ENCODE assay signal across 8 mouse cellular contexts in genomic region chr1:175492683-175493043, GRCm38 (mm10). TPM values are rescaled to one million over a fixed set of nuclear protein-coding genes. Genes with fewer than 3 reads are reported as not detected.
DNase-seq lines count a peak whose midpoint lies in the region; ATAC-seq lines count a peak whose summit lies in the region.

No protein-coding gene starts in this region.

- peak overlapping the region; percentile 99 for H3K4me2 ChIP-seq in lung, embryonic 15.5 days
- peak overlapping the region; percentile 99 for H3K4me2 ChIP-seq in embryonic facial prominence, embryonic 14.5 days (ENCODE audit: low read depth, low read length)
- H3K4me2 ChIP-seq in limb, embryonic 11.5 days (ENCODE audit: low read depth, severe bottlenecking), result peak overlapping the region; percentile 99

- 0% methylated on average over 11 of the region's 11 CpGs for WGBS in lung, embryonic 15.5 days
- WGBS in embryonic facial prominence, embryonic 14.5 days, result 4% methylated on average over 11 of the region's 11 CpGs
- WGBS in limb, embryonic 11.5 days, result 2% methylated on average over 11 of the region's 11 CpGs

- peaks cover 24% of the 10 kb centered on the region for H3K27me3 ChIP-seq in lung, embryonic 15.5 days
- H3K27me3 ChIP-seq in embryonic facial prominence, embryonic 14.5 days (replicated peaks; ENCODE audit: control insufficient read depth, insufficient read depth, low read length), result peaks cover 29% of the 10 kb centered on the region
- H3K27me3 ChIP-seq in limb, embryonic 11.5 days (ENCODE audit: control insufficient read depth, insufficient read depth, low read length), result peaks cover 18% of the 10 kb centered on the region

- no peak for ATAC-seq in lung, embryonic 15.5 days (ENCODE audit: borderline replicate concordance, extremely low read depth, low FRiP score, low TSS enrichment)
- ATAC-seq in embryonic facial prominence, embryonic 14.5 days (ENCODE audit: low read depth), result no peak; the same call in 1 of the 2 replicates
- ATAC-seq in limb, embryonic 11.5 days (ENCODE audit: insufficient number of reproducible peaks, low FRiP score, low TSS enrichment, low read depth), result peak; percentile 77

- H3K27ac ChIP-seq in lung, embryonic 15.5 days, result no peak overlapping the region
- H3K27ac ChIP-seq in embryonic facial prominence, embryonic 14.5 days (replicated peaks; ENCODE audit: low read depth, low read length), result no peak overlapping the region
- no peak overlapping the region for H3K27ac ChIP-seq in limb, embryonic 11.5 days (replicated peaks; ENCODE audit: low read depth, low read length)

- peaks cover 6% of the 10 kb centered on the region; the same call in 1 of the 2 replicates for H3K4me1 ChIP-seq in lung, embryonic 15.5 days
- H3K4me1 ChIP-seq in embryonic facial prominence, embryonic 14.5 days (ENCODE audit: control insufficient read depth, insufficient read depth, low read length), result 0 out of 2 replicates have a peak, but pooled peaks cover 3% of the 10 kb centered on the region
- H3K4me1 ChIP-seq in limb, embryonic 11.5 days (ENCODE audit: control insufficient read depth, insufficient read depth, low read length), result no peaks in the 10 kb centered on the region

- H3K9me3 ChIP-seq in lung, embryonic 15.5 days, result no peaks in the 10 kb centered on the region
- H3K9me3 ChIP-seq in embryonic facial prominence, embryonic 14.5 days (ENCODE audit: control insufficient read depth, low read length), result no peaks in the 10 kb centered on the region
- no peaks in the 10 kb centered on the region for H3K9me3 ChIP-seq in limb, embryonic 11.5 days (ENCODE audit: control insufficient read depth, low read length)

- no peak overlapping the region for H3K9ac ChIP-seq in lung, embryonic 15.5 days
- peak overlapping the region; percentile 64 for H3K9ac ChIP-seq in embryonic facial prominence, embryonic 14.5 days (ENCODE audit: low read depth, low read length)
- H3K9ac ChIP-seq in limb, embryonic 11.5 days (ENCODE audit: low read length), result peak overlapping the region; percentile 27; the same call in 1 of the 2 replicates

- H3K4me3 ChIP-seq in lung, embryonic 15.5 days, result peak overlapping the region; percentile 51
- peak overlapping the region; percentile 66 for H3K4me3 ChIP-seq in embryonic facial prominence, embryonic 14.5 days (ENCODE audit: low read depth, low read length)
- peak overlapping the region; percentile 56 for H3K4me3 ChIP-seq in limb, embryonic 11.5 days (ENCODE audit: low read depth, low read length)

- DNase-seq in lung, postnatal 4 days, result no peak
- no peak for DNase-seq in embryonic facial prominence, embryonic 14.5 days (ENCODE audit: low spot score)
- DNase-seq in limb, embryonic 11.5 days (ENCODE audit: low spot score), result no peak
- DNase-seq in retina, embryonic 14.5 days (ENCODE audit: low spot score), result peak; percentile 54
- no peak for DNase-seq in left cerebral cortex, adult 11 months (ENCODE audit: low spot score)
- DNase-seq in lung, postnatal 10 days, result no peak
- no peak for DNase-seq in cerebellum, adult 18-20 months

- no peaks in the 10 kb centered on the region for H3K36me3 ChIP-seq in lung, embryonic 15.5 days
- no peaks in the 10 kb centered on the region for H3K36me3 ChIP-seq in embryonic facial prominence, embryonic 14.5 days (ENCODE audit: control insufficient read depth, insufficient read depth, low read length)
- H3K36me3 ChIP-seq in limb, embryonic 11.5 days (ENCODE audit: control insufficient read depth, insufficient read depth, low read length), result no peaks in the 10 kb centered on the region

RNA-seq across cellular contexts. Expression of gene Rgs7, which starts 0.4 kb away (rescaled TPM):
- 0.33 and 0.35 TPM in 2 replicates for polyA plus RNA-seq in lung, embryonic 15.5 days (2015; fragmentation: Nextera tagmentation; extraction: Ambion mirVana)
- polyA plus RNA-seq in embryonic facial prominence, embryonic 14.5 days (2014; fragmentation: Nextera tagmentation; extraction: Ambion mirVana), result 2.3 and 2.9 TPM in 2 replicates
- 0.16 and 0.33 TPM in 2 replicates for polyA plus RNA-seq in limb, embryonic 11.5 days (2014; fragmentation: Nextera tagmentation; extraction: Ambion mirVana)
